Mouse (Mus musculus) naive thymus-derived CD4-positive, alpha-beta T cell, adult 2 months (primary cell): ENCODE results near the gene Dgcr8.

Source experiments
- DNase-seq: peaks from one replicate; pipeline ENCODE4 v3.0.0-alpha.2; 2011; ENCODE audit warnings: low read depth

Dgcr8 gene

GRCm38 (mm10) chr16:18220856-18221542 is 68.0 kb downstream of the Dgcr8 start:
- no peak for DNase-seq

- DNase-seq, result no peak
These were observed 69.0 kb downstream of the Dgcr8 start for GRCm38 (mm10) chr16:18220001-18220400.

GRCm38 (mm10) chr16:18218580-18218996 is 70.5 kb downstream of the Dgcr8 start:
- DNase-seq, result no peak

- no peak for DNase-seq
These were observed 71.5 kb downstream of the Dgcr8 start, which contains the start of gene Ccdc188 for GRCm38 (mm10) chr16:18217579-18217978. Gene Ccdc188, plus strand, starts transcription at chr16:18217879.

- DNase-seq, result no peak
These were observed 74.2 kb downstream of the Dgcr8 start for GRCm38 (mm10) chr16:18214858-18215257.

GRCm38 (mm10) chr16:18213689-18214088 is 75.4 kb downstream of the Dgcr8 start:
- no peak for DNase-seq

- peak; percentile 78 for DNase-seq
These were observed 77.5 kb downstream of the Dgcr8 start for GRCm38 (mm10) chr16:18211417-18212171.

- peak; percentile 37 for DNase-seq
These were observed 78.2 kb downstream of the Dgcr8 start for GRCm38 (mm10) chr16:18210701-18211416.
